Mouse (Mus musculus) left cerebral cortex, postnatal 36 days (tissue): ENCODE measurements around the gene Ier2. TPM values are rescaled to one million over a fixed set of nuclear protein-coding genes. Genes with fewer than 3 reads are reported as not detected.

Experiments used
- DNase-seq, 2 experiments: peaks; one replicate each; pipeline ENCODE4 v3.0.0; 2021 to 2022; ENCODE audit warnings: low spot score in 2 of 2, mixed read lengths in 1 of 2
- intact Hi-C: fragments of 180-260 bp; cut with DNase I; formaldehyde crosslinking; loops from one replicate; pipeline ENCODE4 v1.15.1; 2025
- total RNA-seq, 2 experiments: library from RNA; stranded (reverse); gene quantifications; 2 replicates each; pipeline ENCODE4 v1.2.3; 2021

Gene Ier2
- total RNA-seq, 2 experiments from 2014 or later, result 5.6 to 27.6 TPM

DNA sequence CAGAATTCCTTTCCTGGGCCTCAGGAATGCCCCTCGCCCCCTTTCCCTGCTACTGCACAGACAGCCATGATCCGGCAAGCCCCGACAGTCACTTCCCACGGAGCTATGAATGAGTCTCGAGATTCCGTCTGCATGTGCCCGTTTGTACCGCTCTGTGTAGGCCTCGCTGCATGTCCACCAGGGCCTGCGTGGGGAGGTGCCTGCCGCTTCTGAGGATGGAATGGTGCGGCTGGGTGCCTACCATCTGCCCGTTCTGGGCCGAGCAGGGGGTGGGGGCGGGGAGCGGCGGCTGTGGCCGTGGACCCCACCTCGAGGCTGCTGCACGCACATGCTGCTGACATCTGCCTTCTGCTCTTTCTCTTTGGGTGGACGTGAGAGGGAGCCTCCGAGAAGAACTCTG, 45.6 kb downstream of the Ier2 start:
- DNase-seq, result no peak
- intact Hi-C loops, result no loop called here

DNA sequence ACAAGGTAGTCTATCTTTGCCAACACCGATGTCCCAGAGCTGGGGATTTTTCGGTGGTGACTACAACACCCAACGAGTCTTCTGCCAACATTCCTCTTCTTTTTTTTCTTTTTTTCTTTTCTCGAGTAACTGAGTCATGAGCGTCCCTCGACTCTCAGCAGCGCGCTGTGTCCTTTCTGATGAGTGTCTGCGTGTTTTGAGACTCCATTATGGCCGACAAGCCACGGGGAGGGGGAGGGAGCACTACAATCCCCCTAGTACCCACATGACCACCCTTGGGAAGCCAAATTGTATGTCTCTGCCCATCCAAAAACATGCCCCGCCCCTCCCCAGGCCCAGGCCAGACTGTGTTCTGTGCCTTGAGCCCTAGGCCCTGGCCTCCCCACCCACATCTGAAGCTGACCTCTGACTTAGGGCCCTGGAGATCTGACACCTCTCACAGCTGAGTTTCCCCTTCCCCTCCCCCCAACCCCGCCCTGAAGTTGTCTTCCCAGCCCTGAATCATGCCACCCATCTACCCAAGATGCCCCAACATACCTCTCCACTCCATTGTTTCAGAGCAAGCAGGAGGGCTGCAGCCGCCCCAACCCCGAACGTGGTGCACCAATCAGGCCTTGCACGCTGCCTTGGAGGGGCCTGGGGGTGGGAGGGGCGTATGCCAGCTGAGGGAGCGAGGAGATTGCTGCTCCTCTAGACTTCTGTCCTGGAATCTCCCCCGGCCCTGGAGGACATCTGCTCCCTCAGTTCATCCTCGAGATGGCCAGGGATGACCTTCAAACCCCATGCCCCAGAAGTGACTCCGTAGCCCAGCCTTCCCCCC, 46.8 kb downstream of the Ier2 start:
- DNase-seq, result no peak
- intact Hi-C loops, result no loop called here

DNA sequence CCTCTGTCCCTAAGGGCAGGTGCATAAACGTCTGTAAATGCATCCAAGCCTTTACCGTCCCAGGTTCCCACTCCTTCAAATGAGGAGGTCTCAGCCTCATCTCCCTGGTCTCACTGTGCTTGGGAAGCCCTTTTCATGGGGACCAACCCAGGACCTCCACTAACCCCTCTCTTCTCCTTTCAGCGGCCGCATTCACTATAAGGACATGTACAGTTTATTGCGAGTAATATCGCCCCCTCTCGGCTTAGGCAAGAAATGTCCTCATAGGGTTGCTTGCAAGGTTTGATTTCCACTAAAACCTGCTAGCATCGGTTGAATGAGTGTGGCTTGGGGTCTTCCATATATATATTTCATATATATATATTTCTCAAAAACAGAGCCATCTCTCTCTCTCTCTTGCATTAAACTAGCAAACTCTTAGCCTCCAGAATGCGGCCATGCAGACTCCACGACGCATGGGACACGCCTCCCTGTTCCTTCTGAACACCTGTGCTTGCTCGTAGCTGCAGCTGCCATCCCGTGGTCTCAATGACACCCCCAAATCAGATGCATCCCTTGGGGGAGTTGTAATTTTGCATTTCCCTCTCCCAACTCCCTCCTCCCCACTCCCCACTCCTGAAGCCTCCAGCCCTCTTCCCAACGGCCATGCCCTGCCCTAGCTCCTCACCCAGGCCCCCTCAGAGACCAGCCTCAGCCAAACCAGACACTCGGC, 48.0 kb downstream of the Ier2 start:
- DNase-seq, result no peak
- intact Hi-C loops, result no loop called here

Other genes with a start within 250 kb of the Ier2 start
- gene Trmt1, start 23.5 kb upstream of the Ier2 start, total RNA-seq, result 100 to 1,000 TPM in 1 of 2 experiments, 10 to 100 TPM in 1; 84.5 to 124 TPM
- gene Nacc1, start 25.0 kb upstream of the Ier2 start, total RNA-seq, result 10 to 100 TPM; 94.2 to 99.7 TPM
- gene Lyl1, start 38.6 kb upstream of the Ier2 start, total RNA-seq, result 1 to 10 TPM; 2.4 to 3.4 TPM
- gene G430095P16Rik, start 60.2 kb upstream of the Ier2 start, total RNA-seq, result not detected
- 100 to 1,000 TPM; 303 to 353 TPM for gene Nfix, start 137.5 kb upstream of the Ier2 start, total RNA-seq
- 10 to 100 TPM; 10.3 to 10.9 TPM for gene Dand5, start 160.0 kb upstream of the Ier2 start, total RNA-seq
- 10 to 100 TPM; 26.3 to 26.9 TPM for gene Gadd45gip1, start 168.7 kb upstream of the Ier2 start, total RNA-seq
- 10 to 100 TPM; 77.9 to 78.8 TPM for gene Rad23a, start 177.8 kb upstream of the Ier2 start, total RNA-seq
- 100 to 1,000 TPM; 435 to 511 TPM for gene Calr, start 184.1 kb upstream of the Ier2 start, total RNA-seq
- gene Farsa, start 194.1 kb upstream of the Ier2 start, total RNA-seq, result 10 to 100 TPM; 46.2 to 47.8 TPM
- 1 to 10 TPM; 8.3 TPM for gene Syce2, start 209.3 kb upstream of the Ier2 start, total RNA-seq
- 10 to 100 TPM; 29.6 to 42.4 TPM for gene Gcdh, start 231.1 kb upstream of the Ier2 start, total RNA-seq
- gene Klf1, start 239.1 kb upstream of the Ier2 start, total RNA-seq, result not detected
- gene Dnase2a, start 245.7 kb upstream of the Ier2 start, total RNA-seq, result 1 to 10 TPM; 3.1 to 4.1 TPM